Mouse (Mus musculus) liver, adult (tissue): ENCODE results near the gene Lmod3.

Experiments
- GATA4 ChIP-seq: IDR thresholded peaks from 2 replicates; pipeline ENCODE4 v1.6.1; 2014; ENCODE audit warnings: mild to moderate bottlenecking, low read length; ENCODE audit not compliant: insufficient replicate concordance

The Lmod3 gene

GRCm38 (mm10) chr6:97200437-97200836 lies 52.1 kb downstream of the Lmod3 start:
- TF ChIP-seq GATA4, result no peak
